Mouse (Mus musculus) E14TG2a.4 (cell line): Measurements from ENCODE around the gene Higd1b.

Experiments
- H3K27me3 ChIP-seq: 2 replicates; pipeline ENCODE4 v1.6.1; 2014; ENCODE audit warnings: low read length, control low read depth; ENCODE audit not compliant: insufficient read depth
- H3K36me3 ChIP-seq: 2 replicates; pipeline ENCODE4 v1.6.1; 2014; ENCODE audit warnings: low read length, control low read depth; ENCODE audit not compliant: insufficient read depth
- H3K4me1 ChIP-seq: replicated peaks from 2 replicates; pipeline ENCODE4 v1.6.1; 2014; ENCODE audit warnings: low read depth, low read length, control low read depth
- H3K4me3 ChIP-seq: replicated peaks from 2 replicates; pipeline ENCODE4 v1.5.1; 2014; ENCODE audit warnings: mild to moderate bottlenecking, low read length
- H3K9me3 ChIP-seq: 2 replicates; pipeline ENCODE4 v1.6.1; 2014; ENCODE audit warnings: low read length, control low read depth
- CTCF ChIP-seq: conservative IDR thresholded peaks from 2 replicates; pipeline ENCODE4 v1.5.1; 2014; ENCODE audit warnings: low read length
- NANOG ChIP-seq: IDR thresholded peaks from 2 replicates; pipeline ENCODE4 v1.6.1; 2014; ENCODE audit warnings: borderline replicate concordance, low read length, mixed read lengths
- POU5F1 ChIP-seq: IDR thresholded peaks from 2 replicates; pipeline ENCODE4 v1.6.1; 2014; ENCODE audit warnings: low read length, borderline replicate concordance

The Higd1b gene

GRCm38 (mm10) chr11:102818121-102819020 is 17.3 kb upstream of the Higd1b start:
- no peak for TF ChIP-seq NANOG
- no peak for TF ChIP-seq POU5F1
- no peak for TF ChIP-seq CTCF
- Histone ChIP-seq H3K36me3 (peaks cover 12% of the 10 kb centered on the region), H3K4me3 (peak overlapping the region; percentile 92)

GRCm38 (mm10) chr11:102819021-102819782 is 16.4 kb upstream of the Higd1b start, which contains the start of gene Gjc1:
Gene Gjc1, minus strand, starts transcription at chr11:102819700.
- H3K36me3 ChIP-seq: peaks cover 5% of the 10 kb centered on the region; the same call in 1 of the 2 replicates
- no peaks in the 10 kb centered on the region for H3K9me3 ChIP-seq
- H3K27me3 ChIP-seq: no peaks in the 10 kb centered on the region
- peak; percentile 86 for TF ChIP-seq NANOG
- TF ChIP-seq POU5F1: no peak
- TF ChIP-seq CTCF: no peak
- peak within 1 kb of the TSS; percentile 92 for H3K4me3 ChIP-seq
- H3K4me1 ChIP-seq: peaks cover 63% of the 10 kb centered on the region

More at GRCm38 (mm10) chr11:102818121-102819020, 17.3 kb upstream of the Higd1b start:
- Histone ChIP-seq H3K4me1 (peaks cover 71% of the 10 kb centered on the region), H3K27me3 (no peaks in the 10 kb centered on the region), H3K9me3 (no peaks in the 10 kb centered on the region)

- H3K4me3 ChIP-seq: peak overlapping the region; percentile 92
- TF ChIP-seq CTCF: no peak
- peak; percentile 33; the same call in 1 of the 2 replicates for TF ChIP-seq POU5F1
- TF ChIP-seq NANOG: no peak
- H3K27me3 ChIP-seq: no peaks in the 10 kb centered on the region
- no peaks in the 10 kb centered on the region for H3K9me3 ChIP-seq
- peaks cover 5% of the 10 kb centered on the region; the same call in 1 of the 2 replicates for H3K36me3 ChIP-seq
- H3K4me1 ChIP-seq: peaks cover 57% of the 10 kb centered on the region
These were observed 15.8 kb upstream of the Higd1b start for GRCm38 (mm10) chr11:102819783-102820385.

- Histone ChIP-seq H3K4me1 (peaks cover 57% of the 10 kb centered on the region), H3K4me3 (peak overlapping the region; percentile 92), H3K27me3 (no peaks in the 10 kb centered on the region), H3K9me3 (no peaks in the 10 kb centered on the region), H3K36me3 (peaks cover 5% of the 10 kb centered on the region; the same call in 1 of the 2 replicates)
- TF ChIP-seq POU5F1: 0 out of 2 replicates have a peak, but pooled peaks have one; percentile 52
- TF ChIP-seq NANOG: peak; percentile 94; the same call in 1 of the 2 replicates
- TF ChIP-seq CTCF: no peak
These were observed 15.2 kb upstream of the Higd1b start for GRCm38 (mm10) chr11:102820432-102820831.

GRCm38 (mm10) chr11:102821231-102821630 is 14.4 kb upstream of the Higd1b start:
- Histone ChIP-seq H3K9me3 (no peaks in the 10 kb centered on the region), H3K4me3 (peak overlapping the region; percentile 37), H3K27me3 (no peaks in the 10 kb centered on the region), H3K4me1 (peaks cover 57% of the 10 kb centered on the region), H3K36me3 (peaks cover 5% of the 10 kb centered on the region; the same call in 1 of the 2 replicates)
- TF ChIP-seq POU5F1: no peak
- no peak for TF ChIP-seq CTCF
- TF ChIP-seq NANOG: no peak

- TF ChIP-seq CTCF (no peak), POU5F1 (no peak), NANOG (no peak)
- Histone ChIP-seq H3K4me1 (peaks cover 53% of the 10 kb centered on the region), H3K27me3 (no peaks in the 10 kb centered on the region), H3K9me3 (peaks cover 6% of the 10 kb centered on the region), H3K4me3 (no peak overlapping the region), H3K36me3 (no peaks in the 10 kb centered on the region)
These were observed 9.2 kb upstream of the Higd1b start for GRCm38 (mm10) chr11:102826476-102826875.

GRCm38 (mm10) chr11:102827097-102827496 is 8.6 kb upstream of the Higd1b start:
- H3K27me3 ChIP-seq: no peaks in the 10 kb centered on the region
- no peak overlapping the region for H3K4me3 ChIP-seq
- H3K4me1 ChIP-seq: peaks cover 52% of the 10 kb centered on the region
- peaks cover 6% of the 10 kb centered on the region for H3K9me3 ChIP-seq
- TF ChIP-seq NANOG (no peak), POU5F1 (no peak), CTCF (no peak)
- no peaks in the 10 kb centered on the region for H3K36me3 ChIP-seq
